Mouse (Mus musculus) heart, adult 2 months (tissue): ENCODE measurements around the gene Luc7l3. TPM values are rescaled to one million over a fixed set of nuclear protein-coding genes. Genes with fewer than 3 reads are reported as not detected.
A peak's percentile ranks its signal among the peaks of the same experiment; 100 is the strongest.

Source experiments
- DNase-seq, 2 experiments: peaks; one replicate each; pipeline ENCODE4 v3.0.0; 2021
- H3K27ac ChIP-seq: fragments of 200-600 bp; 2 replicates; pipeline ENCODE4 v1.8.1; 2022
- H3K27me3 ChIP-seq: fragments of 200-500 bp; 2 replicates; pipeline ENCODE4 v1.6.1; 2012; ENCODE audit warnings: mild to moderate bottlenecking, low read length, inconsistent platforms, mixed read lengths; ENCODE audit not compliant: control insufficient read depth, insufficient read depth
- H3K36me3 ChIP-seq: fragments of 200-500 bp; 2 replicates; pipeline ENCODE4 v1.6.1; 2012; ENCODE audit warnings: low read length, inconsistent platforms; ENCODE audit not compliant: control insufficient read depth, insufficient read depth
- H3K4me1 ChIP-seq: fragments of 200-500 bp; 2 replicates; pipeline ENCODE4 v1.6.1; 2011; ENCODE audit warnings: low read length; ENCODE audit not compliant: control insufficient read depth, insufficient read depth
- H3K4me3 ChIP-seq: fragments of 200-600 bp; 2 replicates; pipeline ENCODE4 v1.8.1; 2022
- H3K79me2 ChIP-seq: fragments of 200-500 bp; replicated peaks from 2 replicates; pipeline ENCODE4 v1.6.1; 2012; ENCODE audit warnings: mild to moderate bottlenecking, inconsistent platforms, low read length, moderate library complexity, mixed read lengths; ENCODE audit not compliant: control insufficient read depth, insufficient read depth
- H3K9ac ChIP-seq: fragments of 200-500 bp; 2 replicates; pipeline ENCODE4 v1.6.1; 2012; ENCODE audit warnings: low read depth, mild to moderate bottlenecking, control low read depth, inconsistent platforms, low read length, mixed read lengths
- CTCF ChIP-seq: fragments of 200-600 bp; IDR thresholded peaks from 2 replicates; pipeline ENCODE4 v1.8.1; 2022; ENCODE audit warnings: antibody characterized with exemption, mild to moderate bottlenecking, moderate library complexity
- EP300 ChIP-seq: fragments of 200-500 bp; IDR thresholded peaks from 2 replicates; pipeline ENCODE4 v1.6.1; 2011; ENCODE audit warnings: low read depth, low read length, control low read depth; ENCODE audit not compliant: insufficient read depth
- POLR2A ChIP-seq: fragments of 200-500 bp; IDR thresholded peaks from 2 replicates; pipeline ENCODE4 v1.6.1; 2011; ENCODE audit warnings: mild to moderate bottlenecking, low read depth, low read length, control low read depth; ENCODE audit not compliant: insufficient read depth
- WGBS: fragments of 180-500 bp; shearing (Covaris S2); methylation state at CpG from one replicate; pipeline ENCODE4 v1.1.7; 2018; 5-methylcytosine and 5-hydroxymethylcytosine counted together
- intact Hi-C: fragments of 180-260 bp; cut with DNase I; formaldehyde crosslinking; loops from one replicate; pipeline ENCODE4 v1.15.1; 2025
- polyA plus RNA-seq: library from polyadenylated mRNA; depleted of rRNA; stranded (reverse); fragments of >200 nt; gene quantifications from 2 replicates; pipeline ENCODE4 v1.2.3, GENCODE M21; 2012
- total RNA-seq, 2 experiments: library from RNA; stranded (reverse); gene quantifications; 2 replicates each; pipeline ENCODE4 v1.2.3; 2021

Gene Luc7l3
- total and polyA plus RNA-seq, 3 experiments = 8.1 to 36.0 (median 32.1) TPM

- 3% methylated on average over 18 of the region's 18 CpGs for WGBS
- intact Hi-C loops = no loop called here
These were observed 56.5 kb downstream of the Luc7l3 start for GRCm38 (mm10) chr11:94265134-94265785.

GRCm38 (mm10) chr11:94261585-94262370 lies 60.0 kb downstream of the Luc7l3 start:
- no peaks in the 10 kb centered on the region for H3K36me3 ChIP-seq
- H3K79me2 ChIP-seq = no peaks in the 10 kb centered on the region
- H3K27ac ChIP-seq = no peak overlapping the region
- intact Hi-C loops = no loop called here
- H3K27me3 ChIP-seq = no peaks in the 10 kb centered on the region
- H3K4me1 ChIP-seq = 0 out of 2 replicates have a peak, but pooled peaks cover 2% of the 10 kb centered on the region
- H3K9ac ChIP-seq = no peak overlapping the region
- no peak for DNase-seq
- no peak overlapping the region for H3K4me3 ChIP-seq
- 59% methylated on average over 6 of the region's 6 CpGs for WGBS
- TF ChIP-seq POLR2A (no peak), EP300 (no peak), CTCF (no peak)

More at GRCm38 (mm10) chr11:94265134-94265785, 56.5 kb downstream of the Luc7l3 start:
- Histone ChIP-seq H3K36me3 (no peaks in the 10 kb centered on the region), H3K27ac (peak overlapping the region; percentile 76), H3K27me3 (no peaks in the 10 kb centered on the region), H3K79me2 (no peaks in the 10 kb centered on the region), H3K9ac (no peak overlapping the region), H3K4me3 (peak overlapping the region; percentile 48), H3K4me1 (peaks cover 2% of the 10 kb centered on the region; the same call in 1 of the 2 replicates)
- peak; percentile 61 to 64 for DNase-seq
- 0 out of 2 replicates have a peak, but pooled peaks have one; percentile 11 for TF ChIP-seq POLR2A
- TF ChIP-seq CTCF = peak; percentile 63
- no peak for TF ChIP-seq EP300

- no peak overlapping the region for H3K9ac ChIP-seq
- TF ChIP-seq CTCF (no peak), POLR2A (no peak), EP300 (no peak)
- DNase-seq = no peak
- 80% methylated on average over 4 of the region's 4 CpGs for WGBS
- no peaks in the 10 kb centered on the region for H3K27me3 ChIP-seq
- H3K4me3 ChIP-seq = no peak overlapping the region
- no peaks in the 10 kb centered on the region for H3K79me2 ChIP-seq
- intact Hi-C loops = no loop called here
- no peak overlapping the region for H3K27ac ChIP-seq
- H3K36me3 ChIP-seq = no peaks in the 10 kb centered on the region
- no peaks in the 10 kb centered on the region for H3K4me1 ChIP-seq
These were observed 62.0 kb downstream of the Luc7l3 start for GRCm38 (mm10) chr11:94259814-94260213.

- peak in 1 of 2 experiments; percentile 31 for DNase-seq
- no peaks in the 10 kb centered on the region for H3K27me3 ChIP-seq
These were observed 63.8 kb downstream of the Luc7l3 start for GRCm38 (mm10) chr11:94257987-94258386.

GRCm38 (mm10) chr11:94255733-94256132 lies 66.1 kb downstream of the Luc7l3 start:
- no peak for DNase-seq
- no peaks in the 10 kb centered on the region for H3K4me1 ChIP-seq
- WGBS = 56% methylated on average over 5 of the region's 5 CpGs
- no peaks in the 10 kb centered on the region for H3K79me2 ChIP-seq
- no peak overlapping the region for H3K27ac ChIP-seq
- H3K27me3 ChIP-seq = no peaks in the 10 kb centered on the region
- no peak overlapping the region for H3K9ac ChIP-seq
- intact Hi-C loops = no loop called here
- TF ChIP-seq EP300 = no peak
- no peak for TF ChIP-seq POLR2A
- no peak for TF ChIP-seq CTCF
- no peaks in the 10 kb centered on the region for H3K36me3 ChIP-seq
- no peak overlapping the region for H3K4me3 ChIP-seq

More at GRCm38 (mm10) chr11:94257987-94258386, 63.8 kb downstream of the Luc7l3 start:
- H3K27ac ChIP-seq = no peak overlapping the region
- TF ChIP-seq EP300 (no peak), CTCF (no peak), POLR2A (no peak)
- no peaks in the 10 kb centered on the region for H3K4me1 ChIP-seq
- H3K4me3 ChIP-seq = no peak overlapping the region
- H3K9ac ChIP-seq = no peak overlapping the region
- 51% methylated on average over 14 of the region's 14 CpGs for WGBS
- no peaks in the 10 kb centered on the region for H3K79me2 ChIP-seq
- intact Hi-C loops = no loop called here
- no peaks in the 10 kb centered on the region for H3K36me3 ChIP-seq

GRCm38 (mm10) chr11:94253691-94254090 lies 68.1 kb downstream of the Luc7l3 start:
- Histone ChIP-seq H3K4me1 (no peaks in the 10 kb centered on the region), H3K79me2 (no peaks in the 10 kb centered on the region), H3K4me3 (no peak overlapping the region), H3K36me3 (no peaks in the 10 kb centered on the region), H3K9ac (no peak overlapping the region), H3K27ac (no peak overlapping the region), H3K27me3 (no peaks in the 10 kb centered on the region)
- TF ChIP-seq EP300 (no peak), CTCF (no peak), POLR2A (no peak)
- intact Hi-C loops = no loop called here
- DNase-seq = no peak
- WGBS = 87% methylated on average over 10 of the region's 10 CpGs
